Comparison of ENCODE assay signal across 16 mouse cellular contexts in genomic region chr2:21369171-21369485, GRCm38 (mm10). TPM values are rescaled to one million over a fixed set of nuclear protein-coding genes. Genes with fewer than 3 reads are reported as not detected.
DNase-seq lines count a peak whose midpoint lies in the region; ATAC-seq lines count a peak whose summit lies in the region.
"Had no signal": no experiment of that assay in that cellular context is flagged by ENCODE, and none has a peak within 500 bp of the region (broad histone marks: within the 10 kb centered on the region; RNA-seq: fewer than 3 reads in every experiment).

No protein-coding gene starts in this region.

- no peak overlapping the region for H3K27ac ChIP-seq in forebrain, embryonic 12.5 days
- H3K27ac ChIP-seq in forebrain, embryonic 10.5 days = no peak overlapping the region
- H3K27ac ChIP-seq in hindbrain, embryonic 15.5 days (replicated peaks) = no peak overlapping the region
- H3K27ac ChIP-seq in limb, embryonic 10.5 days = no peak overlapping the region
- H3K27ac ChIP-seq: heart, embryonic 15.5 days; limb, embryonic 13.5 days had no signal

- DNase-seq in forebrain, embryonic 10.5 days (ENCODE audit: extremely low spot score, low spot score) = no peak
- peak; percentile 16 for DNase-seq in right cerebral cortex, postnatal 25 days
- no peak for DNase-seq in right cerebral cortex, postnatal 36 days (ENCODE audit: low spot score in 2 of 2)
- DNase-seq in gastrocnemius, postnatal 4 days (ENCODE audit: low spot score in 2 of 2) = no peak
- DNase-seq in kidney, adult 8-10 months = no peak
- DNase-seq in limb, embryonic 10.5 days (ENCODE audit: low spot score) = no peak
- DNase-seq: B cell, adult 2 months; gastrocnemius, postnatal 14 days; lung, adult 18-20 months had no signal

- no peaks in the 10 kb centered on the region for H3K36me3 ChIP-seq in forebrain, embryonic 12.5 days (replicated peaks)
- H3K36me3 ChIP-seq in forebrain, embryonic 10.5 days (replicated peaks) = no peaks in the 10 kb centered on the region
- H3K36me3 ChIP-seq in hindbrain, embryonic 15.5 days = no peaks in the 10 kb centered on the region
- no peaks in the 10 kb centered on the region for H3K36me3 ChIP-seq in limb, embryonic 10.5 days
- H3K36me3 ChIP-seq: heart, embryonic 15.5 days; limb, embryonic 13.5 days had no signal

- no peaks in the 10 kb centered on the region for H3K9me3 ChIP-seq in forebrain, embryonic 12.5 days
- H3K9me3 ChIP-seq in forebrain, embryonic 10.5 days = no peaks in the 10 kb centered on the region
- H3K9me3 ChIP-seq in hindbrain, embryonic 15.5 days = no peaks in the 10 kb centered on the region
- no peaks in the 10 kb centered on the region for H3K9me3 ChIP-seq in limb, embryonic 10.5 days (replicated peaks)
- H3K9me3 ChIP-seq: heart, embryonic 15.5 days; limb, embryonic 13.5 days had no signal

- WGBS in forebrain, embryonic 12.5 days = 47% methylated on average over 6 of the region's 6 CpGs
- WGBS in forebrain, embryonic 10.5 days = 46% methylated on average over 6 of the region's 6 CpGs
- WGBS in hindbrain, embryonic 15.5 days = 55% methylated on average over 6 of the region's 6 CpGs
- WGBS in limb, embryonic 10.5 days = 60% methylated on average over 6 of the region's 6 CpGs

- no peak overlapping the region for H3K9ac ChIP-seq in forebrain, embryonic 12.5 days
- peak overlapping the region; percentile 53 for H3K9ac ChIP-seq in hindbrain, embryonic 15.5 days
- H3K9ac ChIP-seq: heart, embryonic 15.5 days; limb, embryonic 13.5 days had no signal

- ATAC-seq in forebrain, embryonic 12.5 days (ENCODE audit: low FRiP score) = no peak
- no peak for ATAC-seq in hindbrain, embryonic 15.5 days (ENCODE audit: low FRiP score, low read depth)
- ATAC-seq: intestine, postnatal 0 days had no signal

- H3K4me1 ChIP-seq in forebrain, embryonic 12.5 days = peaks cover 12% of the 10 kb centered on the region
- peaks cover 16% of the 10 kb centered on the region for H3K4me1 ChIP-seq in forebrain, embryonic 10.5 days
- H3K4me1 ChIP-seq in hindbrain, embryonic 15.5 days (replicated peaks) = peaks cover 34% of the 10 kb centered on the region
- H3K4me1 ChIP-seq in limb, embryonic 10.5 days = peaks cover 7% of the 10 kb centered on the region

- H3K27me3 ChIP-seq in forebrain, embryonic 12.5 days = peaks cover 33% of the 10 kb centered on the region
- peaks cover 32% of the 10 kb centered on the region for H3K27me3 ChIP-seq in forebrain, embryonic 10.5 days (ENCODE audit: poor library complexity, severe bottlenecking)
- no peaks in the 10 kb centered on the region for H3K27me3 ChIP-seq in hindbrain, embryonic 15.5 days
- H3K27me3 ChIP-seq in limb, embryonic 10.5 days (ENCODE audit: low read depth, poor library complexity, severe bottlenecking) = peaks cover 36% of the 10 kb centered on the region

- H3K4me3 ChIP-seq in forebrain, embryonic 12.5 days (replicated peaks) = peak overlapping the region; percentile 55
- no peak overlapping the region for H3K4me3 ChIP-seq in forebrain, embryonic 10.5 days
- H3K4me3 ChIP-seq in hindbrain, embryonic 15.5 days = peak overlapping the region; percentile 56
- H3K4me3 ChIP-seq in limb, embryonic 10.5 days = no peak overlapping the region
- H3K4me3 ChIP-seq: heart, embryonic 15.5 days; limb, embryonic 13.5 days; megakaryocyte, embryonic 14.5 days had no signal

- H3K4me2 ChIP-seq in forebrain, embryonic 12.5 days = peak overlapping the region; percentile 86
- peak overlapping the region; percentile 79 for H3K4me2 ChIP-seq in hindbrain, embryonic 15.5 days
- H3K4me2 ChIP-seq: heart, embryonic 15.5 days; limb, embryonic 13.5 days had no signal

RNA-seq across cellular contexts. Expression of gene Gpr158, which starts 1.8 kb away (rescaled TPM):
- polyA plus RNA-seq in forebrain, embryonic 12.5 days (2016; fragmentation: Nextera tagmentation; extraction: Ambion mirVana) = 0.60 and 0.90 TPM in 2 replicates
- 0.05 and 0.06 TPM in 2 replicates for polyA plus RNA-seq in forebrain, embryonic 10.5 days (2016; fragmentation: Nextera tagmentation; extraction: Ambion mirVana)
- 3.8 and 4.1 TPM in 2 replicates for polyA plus RNA-seq in hindbrain, embryonic 15.5 days (2015; fragmentation: Nextera tagmentation; extraction: Ambion mirVana)
- total RNA-seq in gastrocnemius, postnatal 4 days (2021) = not detected
- polyA plus RNA-seq in limb, embryonic 10.5 days (2016; fragmentation: Nextera tagmentation; extraction: Ambion mirVana) = not detected in 2 replicates
- polyA plus RNA-seq: heart, embryonic 15.5 days; spleen, adult 2 months had no signal

Comparison
In these comparisons a context has a peak if more than half of its experiments do, and no peak if none do; other contexts are left out.
1. H3K4me3 ChIP-seq: peak in forebrain, embryonic 12.5 days (single experiment) and hindbrain, embryonic 15.5 days (single experiment); none in forebrain, embryonic 10.5 days (single experiment) and limb, embryonic 10.5 days (single experiment).